Mouse (Mus musculus) cerebellum, postnatal 25 days (tissue): ENCODE data around the gene Zfp362.

ENCODE experiments used
- DNase-seq, 2 experiments: peaks; one replicate each; pipeline ENCODE4 v3.0.0; 2021; ENCODE audit warnings: mixed read lengths in 2 of 2

Zfp362 gene

DNA sequence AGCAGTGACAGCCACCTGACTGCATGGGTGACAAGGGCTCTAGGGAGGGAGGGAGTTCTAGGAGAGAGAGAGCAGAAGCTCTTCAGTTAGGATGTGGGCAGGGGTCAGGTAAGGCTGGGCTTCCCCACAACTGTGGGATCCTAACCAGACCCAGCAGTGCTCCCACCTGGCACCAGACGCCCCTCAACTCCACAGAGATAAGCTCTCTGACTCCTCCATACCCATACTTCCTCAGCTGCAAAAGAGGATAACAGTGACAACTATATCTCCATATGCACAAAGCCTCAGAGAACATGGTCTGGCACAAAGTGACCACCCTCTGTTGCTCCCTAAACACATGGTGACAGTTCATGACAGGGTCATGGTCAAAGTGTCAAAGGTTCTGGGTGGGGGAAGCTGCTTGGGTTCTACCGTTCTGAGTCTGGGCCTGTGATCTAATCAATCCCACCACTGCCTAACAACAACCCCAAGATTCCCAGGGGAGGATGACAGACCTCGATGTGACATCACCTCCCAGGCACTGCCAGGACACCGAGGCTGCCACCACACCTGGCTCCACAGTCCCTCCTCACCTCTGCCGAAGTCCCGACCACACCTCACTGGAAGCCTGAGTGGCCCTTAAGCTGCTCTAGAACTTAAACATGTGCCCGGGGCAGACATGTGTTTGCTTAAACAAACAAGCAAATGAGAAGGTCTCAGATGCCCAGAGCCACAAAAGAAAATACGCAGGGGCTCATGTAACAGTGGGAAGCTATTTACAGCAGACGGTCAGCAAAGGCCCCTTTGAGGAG is 4.0 kb downstream of the Zfp362 start:
- DNase-seq = no peak

DNA sequence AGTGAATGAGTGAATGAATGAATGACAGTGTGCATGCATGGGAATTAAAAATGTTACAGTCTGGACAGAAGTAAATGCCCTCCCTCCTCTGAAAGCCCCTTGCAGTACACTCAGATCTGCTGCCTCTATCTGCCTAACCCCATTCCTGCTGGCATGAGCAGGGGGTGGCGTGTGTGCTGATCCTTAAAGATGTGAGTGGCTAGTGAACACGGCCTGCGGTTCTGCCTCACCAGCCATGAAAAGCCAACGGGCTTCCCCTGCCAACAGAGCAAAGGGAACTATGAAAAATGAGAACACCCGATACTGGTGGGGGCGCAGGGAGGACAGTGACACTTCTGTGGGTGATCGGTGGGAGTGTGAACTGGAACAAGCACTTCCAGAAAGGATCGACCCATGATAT is 9.1 kb downstream of the Zfp362 start:
- DNase-seq = no peak

DNA sequence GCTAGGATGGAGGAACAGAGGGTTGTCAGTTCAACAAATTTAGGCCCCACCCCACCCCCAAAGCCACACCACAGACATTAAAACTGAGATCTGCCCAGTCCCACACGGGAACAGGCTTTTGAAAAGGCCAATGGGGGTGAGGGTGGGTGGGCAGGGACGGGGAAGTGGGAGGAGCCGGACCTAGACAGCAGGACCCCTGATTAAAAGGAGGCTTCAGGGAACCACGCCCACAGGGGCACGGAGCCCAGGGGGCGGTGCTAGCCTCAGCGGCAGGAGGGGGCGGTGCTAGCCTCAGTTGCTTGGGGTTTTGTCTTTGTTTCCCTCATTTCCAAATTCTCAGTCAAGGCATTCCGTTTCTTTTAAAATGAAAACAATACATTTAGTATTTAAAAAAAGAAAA is 10.2 kb downstream of the Zfp362 start:
- DNase-seq = peak in 1 of 2 experiments; percentile 44

DNA sequence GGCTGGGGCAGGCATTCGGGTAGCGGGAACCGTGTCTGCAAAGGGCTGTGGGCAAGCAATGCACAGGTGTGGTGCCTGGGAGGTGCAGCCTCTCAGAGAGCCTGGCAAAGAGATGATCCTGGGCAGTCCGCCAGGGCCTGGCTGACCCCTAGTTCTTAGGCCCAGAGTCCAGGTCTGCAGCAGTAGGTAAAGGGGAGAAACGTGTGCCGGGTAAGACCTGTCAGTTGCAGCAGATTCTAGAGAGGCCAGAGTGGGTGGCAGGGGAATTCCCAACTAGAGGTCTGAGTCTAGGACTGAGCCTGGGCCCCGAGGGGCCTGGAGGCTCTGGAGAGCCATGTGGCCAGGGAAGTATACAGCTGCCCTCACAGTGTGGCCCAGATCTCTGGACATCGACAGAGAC is 11.6 kb downstream of the Zfp362 start:
- DNase-seq = peak; percentile 56 to 75

DNA sequence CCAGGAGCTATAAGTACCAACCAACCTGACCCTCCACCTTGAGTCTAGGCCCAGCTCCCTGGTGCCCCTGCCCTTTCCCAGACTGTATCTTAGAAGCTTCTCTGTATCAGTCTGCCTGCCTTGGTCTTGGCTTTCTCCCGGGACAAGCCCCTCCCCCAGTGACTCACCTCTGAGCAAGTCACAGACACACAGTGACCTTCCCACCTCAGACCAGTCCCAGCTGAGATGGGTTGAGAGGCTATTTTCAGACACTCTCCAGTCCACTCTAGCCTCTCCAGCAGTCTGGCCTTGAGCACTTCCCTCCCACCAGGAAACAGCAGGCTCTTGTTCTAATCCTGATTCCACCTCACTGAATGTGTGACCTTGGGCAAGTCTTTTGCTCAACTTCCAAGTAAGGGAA is 12.1 kb downstream of the Zfp362 start:
- peak in 1 of 2 experiments; percentile 14 for DNase-seq

DNA sequence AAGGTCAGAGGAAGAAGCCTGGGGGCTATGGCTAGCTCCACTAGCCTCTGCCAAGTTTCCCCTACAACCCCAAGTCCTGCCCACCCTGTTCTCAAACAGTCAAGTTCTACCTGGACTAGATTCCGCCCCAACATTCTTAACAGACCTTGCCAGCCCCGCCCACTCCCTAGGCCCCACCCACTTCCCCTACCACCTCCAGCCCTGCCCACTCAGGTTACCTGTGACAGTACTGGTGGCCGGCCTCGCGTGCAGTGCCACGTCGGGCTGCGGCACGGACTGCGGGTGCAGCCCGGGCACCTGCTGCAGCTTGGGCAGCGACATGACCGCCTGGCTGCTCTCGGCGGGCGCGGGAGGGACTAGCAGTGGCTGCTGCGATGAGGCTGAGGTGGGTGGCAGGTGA is 16.2 kb downstream of the Zfp362 start:
- no peak for DNase-seq

DNA sequence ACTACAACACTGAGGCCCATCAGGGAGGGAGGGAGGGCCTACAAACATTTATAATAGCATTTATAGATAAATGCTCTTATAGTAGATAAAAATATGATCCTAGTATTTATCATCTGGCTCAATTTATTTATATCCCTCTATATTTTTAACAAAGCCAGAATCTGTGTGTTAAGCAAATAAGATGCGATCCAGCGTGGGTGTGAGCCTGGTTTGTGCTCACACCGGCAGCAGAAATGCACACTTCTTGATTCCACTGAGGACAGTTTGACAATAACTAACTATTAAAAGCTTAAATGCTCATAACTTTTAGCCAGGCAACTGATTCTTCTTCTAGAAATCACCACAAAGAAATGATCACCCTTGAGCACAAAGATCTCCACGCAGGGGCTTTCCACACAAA is 17.7 kb downstream of the Zfp362 start:
- DNase-seq = no peak

DNA sequence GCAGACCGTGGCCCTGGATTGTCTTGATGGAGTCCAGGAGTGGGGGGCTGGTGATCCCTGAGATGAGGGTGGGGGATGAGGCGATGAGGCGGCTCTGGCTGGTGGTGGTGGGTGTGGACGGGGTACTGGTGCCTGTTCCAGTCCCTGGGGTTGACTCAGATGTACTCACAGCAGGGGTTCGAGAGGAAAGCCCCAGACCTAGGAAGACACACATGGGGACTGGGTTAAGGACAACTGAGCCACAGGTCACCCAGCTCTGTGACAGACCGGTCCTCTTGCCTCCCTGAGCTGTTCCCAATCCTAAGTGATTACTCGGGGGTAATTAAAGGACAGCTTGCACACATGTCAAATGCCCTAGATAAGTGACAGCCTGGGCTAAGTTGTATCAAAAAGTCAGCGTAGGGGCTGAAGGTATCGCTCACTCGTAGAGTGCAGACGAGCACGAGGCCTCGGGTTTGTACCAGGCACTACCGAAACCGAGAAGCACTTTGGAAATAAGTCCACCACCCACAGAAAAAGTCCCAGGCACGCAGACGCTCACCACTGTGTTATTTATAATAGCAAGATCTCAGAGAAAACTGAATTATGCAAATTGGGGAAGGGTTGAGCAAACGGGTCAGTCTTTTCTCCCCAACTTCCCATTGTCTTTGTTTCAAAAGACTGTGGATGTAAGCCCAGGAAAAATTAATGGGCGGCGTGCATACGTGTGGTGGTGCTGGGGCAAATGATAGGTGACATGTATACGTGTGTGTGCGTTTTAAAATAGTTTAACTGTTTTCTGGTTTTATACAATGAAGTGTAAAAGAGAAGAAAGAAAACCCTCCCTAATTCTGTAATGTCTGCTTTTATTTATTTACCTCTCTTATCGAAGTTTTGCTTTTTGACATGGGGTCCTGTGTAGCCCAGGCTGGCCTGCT is 18.6 kb downstream of the Zfp362 start:
- no peak for DNase-seq

DNA sequence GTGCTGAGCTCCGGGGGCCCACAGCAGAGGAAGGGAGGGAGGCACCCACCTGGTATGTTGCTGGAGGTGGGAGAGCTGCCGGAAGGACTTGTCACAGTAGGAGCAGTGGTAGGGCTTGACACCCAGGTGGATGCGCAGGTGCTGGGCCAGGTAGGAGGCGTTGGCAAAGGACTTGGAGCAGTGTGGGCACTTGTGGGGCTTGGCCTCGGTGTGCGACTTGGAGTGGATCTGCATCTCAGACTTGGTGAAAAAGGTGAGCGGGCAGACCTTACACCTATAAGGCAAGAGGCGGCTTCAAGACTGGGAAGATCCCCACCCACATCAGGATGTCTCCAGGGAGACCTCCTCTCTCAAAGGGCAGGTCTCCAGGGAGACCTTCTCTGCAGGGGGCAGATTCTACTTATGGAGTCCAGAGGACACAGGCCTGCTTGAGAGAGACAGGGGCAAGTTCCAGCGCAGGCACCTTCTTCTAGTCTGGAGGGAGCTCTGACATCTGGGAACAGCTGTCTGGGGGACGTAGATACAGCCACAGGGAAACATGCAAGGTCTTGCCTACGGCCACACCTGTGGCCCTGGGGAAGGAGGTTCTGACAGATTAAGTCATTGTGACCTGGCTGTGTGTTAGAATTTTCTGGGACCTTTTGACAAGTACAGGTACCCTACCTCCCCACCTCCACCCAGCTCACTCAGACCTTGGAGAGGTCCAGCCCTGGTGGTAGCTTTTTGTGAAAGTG is 19.8 kb downstream of the Zfp362 start:
- DNase-seq = no peak

DNA sequence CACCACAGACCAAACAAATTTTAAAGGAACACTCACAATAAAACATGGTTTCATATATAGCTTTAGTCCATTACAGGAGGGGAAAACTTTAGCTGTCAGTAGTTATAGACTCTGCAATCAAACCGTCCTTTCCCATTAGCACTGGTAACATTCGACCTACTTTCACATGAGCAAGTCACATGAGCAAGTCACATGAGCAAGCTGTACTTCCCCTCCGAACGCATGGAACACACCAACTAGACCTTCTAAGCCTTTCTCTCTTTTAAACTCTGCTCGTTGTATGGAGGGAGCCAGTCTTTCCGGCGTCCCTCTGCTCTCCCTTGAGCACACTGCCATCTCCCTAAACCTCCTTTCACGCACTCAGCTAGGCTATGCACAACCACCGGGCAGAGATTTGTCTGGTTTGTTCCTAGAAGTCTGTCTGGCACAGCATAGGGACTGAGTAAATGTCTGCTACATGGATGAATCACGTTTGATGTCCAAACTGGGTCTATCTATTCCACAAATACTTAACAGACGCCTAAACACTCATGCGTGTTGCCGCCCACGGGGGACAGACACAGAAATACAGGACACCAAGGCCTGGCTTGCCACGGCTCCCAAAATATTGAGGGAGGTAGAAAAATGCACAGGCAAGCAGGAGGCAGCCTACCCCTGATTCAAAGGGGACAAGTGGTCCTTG is 20.8 kb downstream of the Zfp362 start:
- no peak for DNase-seq

DNA sequence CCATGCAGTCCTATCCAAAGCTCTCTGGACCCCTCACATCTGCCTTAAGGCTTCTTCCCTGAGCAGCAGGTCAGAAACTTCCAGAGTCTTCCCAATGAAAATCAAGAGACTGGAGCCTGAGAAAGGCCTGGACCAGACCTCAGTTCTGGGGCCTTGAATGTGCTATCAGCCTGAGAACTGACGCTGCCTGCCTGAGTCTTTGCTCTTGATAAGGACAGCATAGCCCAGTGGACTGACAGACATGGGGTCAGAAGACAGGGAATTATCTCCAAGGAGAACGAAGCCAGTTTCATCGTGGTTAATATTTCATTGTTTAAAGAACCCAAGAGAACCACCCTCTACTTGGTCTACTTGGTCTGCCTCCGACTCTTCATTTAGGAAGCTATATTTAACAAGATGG is 23.2 kb downstream of the Zfp362 start:
- DNase-seq = no peak

DNA sequence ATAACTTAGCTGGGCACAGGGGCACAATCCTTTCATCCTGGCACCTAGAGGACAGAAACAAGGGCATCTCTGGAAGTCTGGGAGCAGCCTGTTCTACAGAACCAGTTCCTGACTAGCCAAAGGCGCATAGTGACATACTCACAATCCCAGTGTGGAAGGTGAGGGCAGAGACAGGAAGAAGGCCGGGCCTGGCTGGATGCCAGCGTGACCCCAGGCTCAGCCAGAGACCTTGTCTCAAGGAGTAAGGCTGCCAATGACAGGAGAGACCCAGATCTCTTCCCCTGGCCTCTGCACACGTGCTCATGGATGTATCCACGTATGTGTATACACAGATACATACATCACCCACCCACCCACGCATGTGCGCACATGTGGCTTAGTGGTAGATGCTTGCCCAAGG is 23.8 kb downstream of the Zfp362 start:
- DNase-seq = no peak

DNA sequence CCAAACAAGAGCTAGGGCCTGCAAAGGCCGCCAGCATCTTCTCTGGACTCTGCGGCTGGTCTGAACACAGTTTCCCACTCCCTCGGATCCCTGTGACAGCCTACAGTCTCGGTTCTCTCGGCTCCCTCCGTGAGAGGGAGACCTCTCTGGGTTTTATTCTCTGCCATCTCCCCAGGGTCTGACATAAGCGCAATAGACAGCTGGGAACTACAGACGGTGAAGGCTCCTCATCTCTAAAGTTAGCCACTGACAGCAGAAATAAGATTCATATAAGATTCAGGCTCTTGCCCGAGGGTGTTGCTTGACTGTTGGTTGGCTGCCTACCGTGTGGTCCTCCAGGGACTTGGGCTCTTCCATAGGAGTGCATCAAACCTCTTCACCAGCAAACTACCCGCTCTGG is 28.3 kb downstream of the Zfp362 start:
- no peak for DNase-seq

DNA sequence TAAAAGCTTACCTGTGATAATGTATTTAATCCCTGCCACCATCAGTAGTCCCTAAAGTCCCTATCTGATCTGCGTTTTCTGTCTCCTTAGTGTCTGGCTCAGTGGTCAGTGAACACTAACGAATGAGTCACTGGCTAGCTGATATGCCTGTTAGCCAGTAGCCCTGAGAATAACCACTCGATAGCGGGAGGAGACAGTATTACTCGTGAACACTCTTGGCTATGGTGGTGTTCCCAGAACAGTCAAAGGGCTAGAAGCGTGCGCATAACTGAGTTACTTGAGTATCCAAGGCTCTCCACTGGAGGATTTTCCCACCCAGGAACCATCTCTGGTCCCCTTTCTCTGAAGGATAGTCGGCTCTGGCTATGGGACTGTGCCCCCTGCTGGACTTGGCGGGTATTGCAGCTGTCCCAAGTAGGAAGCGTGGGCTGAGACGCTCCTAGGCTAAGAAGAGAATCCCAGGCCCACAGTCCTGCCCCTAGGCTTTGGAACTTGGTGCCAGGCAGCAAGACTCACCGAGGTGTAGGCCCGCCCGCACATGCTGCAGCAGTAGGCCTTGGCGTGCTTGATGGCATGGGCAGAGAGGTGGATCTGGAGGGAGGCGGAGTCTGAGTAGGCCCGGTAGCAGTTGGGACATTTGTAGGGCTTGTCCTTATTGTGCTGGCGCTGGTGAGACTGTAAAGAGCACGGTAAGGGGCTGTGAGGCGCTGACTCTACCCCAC is 29.1 kb downstream of the Zfp362 start:
- peak; percentile 91 to 92 for DNase-seq

DNA sequence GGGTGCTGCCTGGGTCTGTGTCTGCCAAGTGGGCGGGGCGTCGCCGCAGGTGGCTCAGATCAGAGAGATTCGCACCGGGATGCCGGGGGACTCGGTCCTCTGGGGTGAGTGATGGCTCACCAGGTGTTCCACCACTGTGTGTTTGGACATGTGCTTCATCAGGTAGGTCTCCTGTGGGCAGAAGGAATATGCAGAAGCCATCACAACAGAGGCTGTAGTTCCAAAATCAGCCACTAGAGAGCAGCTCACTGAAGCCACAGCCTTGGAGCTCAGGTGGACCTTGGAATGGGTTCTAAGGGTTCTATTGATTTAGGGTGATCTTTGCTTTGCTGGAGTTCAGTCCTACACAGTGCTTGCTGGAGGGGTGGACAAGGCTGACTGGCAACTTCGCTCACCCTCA is 31.4 kb downstream of the Zfp362 start:
- DNase-seq = peak; percentile 73 to 80

DNA sequence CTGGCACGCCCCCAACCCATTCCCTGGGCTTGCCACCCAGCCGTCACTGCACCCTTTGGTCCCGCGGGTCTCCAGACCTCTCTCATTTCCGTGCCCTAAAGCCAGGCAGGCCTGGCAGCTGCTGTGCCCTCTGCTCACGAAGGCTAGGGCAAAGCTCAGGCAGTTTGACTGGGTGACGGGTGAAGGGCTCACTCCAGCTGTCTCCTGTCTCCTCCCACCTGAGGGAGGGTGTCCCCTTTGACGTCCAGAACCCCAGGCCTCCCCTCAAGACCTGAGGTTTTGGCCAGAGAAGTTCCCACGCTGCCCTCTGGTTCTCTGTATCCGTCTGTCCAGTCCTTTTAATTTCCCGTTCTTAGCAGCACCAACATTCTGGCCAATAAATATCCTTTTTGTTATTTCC is 32.0 kb downstream of the Zfp362 start:
- no peak for DNase-seq

DNA sequence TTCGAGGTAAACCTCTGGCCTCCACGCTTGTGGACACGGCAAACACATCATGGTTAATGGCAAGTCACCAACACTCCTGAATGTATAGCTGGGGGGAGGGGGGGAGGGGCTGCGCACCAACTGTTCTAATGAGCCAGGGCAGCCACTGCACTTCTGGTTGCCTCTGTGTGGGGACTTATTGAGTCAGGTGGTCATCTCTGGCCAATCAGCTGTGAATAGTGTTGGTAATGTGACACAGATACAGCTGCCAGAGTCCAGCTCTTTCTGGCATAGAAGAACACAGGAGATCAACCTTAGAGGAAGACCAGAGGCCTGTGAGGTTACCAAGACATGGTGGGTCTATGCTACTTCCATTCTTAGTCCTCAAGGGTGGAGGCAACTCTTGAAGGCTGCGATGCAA is 35.1 kb downstream of the Zfp362 start:
- DNase-seq = no peak

DNA sequence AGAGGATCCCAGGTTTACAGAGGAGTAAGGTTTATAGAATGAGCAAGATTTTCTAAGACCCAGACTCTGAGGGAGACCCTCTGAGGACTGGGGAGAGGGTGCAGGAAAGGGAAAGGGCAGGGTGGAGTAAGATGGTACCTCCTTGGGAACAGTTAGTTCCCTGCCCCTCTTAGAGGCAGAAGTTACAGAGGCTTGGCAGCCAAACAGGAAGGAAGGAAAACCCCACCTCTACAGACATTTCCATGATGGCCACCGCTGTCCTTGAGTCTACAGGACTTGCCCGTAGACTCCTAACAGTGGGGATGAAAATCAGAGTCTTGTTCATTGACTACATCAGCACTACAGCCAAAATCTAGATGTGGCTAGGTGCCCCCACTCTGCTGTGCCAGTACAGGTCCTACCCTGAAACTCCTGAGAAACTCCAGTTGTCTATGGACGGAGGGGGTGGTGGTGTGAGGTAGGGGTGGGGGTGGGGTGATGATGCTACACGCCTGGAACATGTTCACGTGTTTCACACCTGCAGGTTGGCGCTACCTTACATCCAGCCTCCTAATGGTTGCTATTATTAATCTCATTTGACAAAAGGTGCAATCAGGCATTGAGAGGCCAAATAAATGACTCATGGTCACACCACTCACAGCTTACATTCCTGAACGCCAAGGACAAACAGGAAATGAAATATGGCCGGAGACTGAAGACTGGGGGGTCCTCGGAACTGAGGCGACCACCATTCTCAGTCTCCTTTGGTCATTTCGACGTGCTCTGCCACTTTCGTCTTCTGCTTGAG is 36.1 kb downstream of the Zfp362 start:
- no peak for DNase-seq

DNA sequence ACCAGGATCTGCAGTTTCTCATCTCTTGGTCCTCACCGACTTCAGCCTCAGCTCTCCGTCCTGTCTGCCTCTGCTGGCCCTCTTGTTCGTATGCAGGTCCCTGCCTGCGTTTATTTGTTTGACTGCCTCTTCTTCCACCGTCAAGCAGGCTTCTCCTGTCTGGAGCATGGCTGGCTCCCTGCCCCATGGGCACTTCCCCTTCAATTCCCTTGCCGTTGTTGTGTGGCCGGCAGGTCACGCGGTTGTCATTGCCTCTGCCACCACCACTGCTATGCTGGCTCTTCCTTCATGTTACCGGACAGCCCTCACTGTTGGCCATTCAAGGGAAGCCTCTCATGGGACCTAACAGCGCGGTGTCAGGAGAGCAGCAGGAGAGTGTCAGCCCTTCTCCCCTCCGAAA is 37.7 kb downstream of the Zfp362 start:
- no peak for DNase-seq

DNA sequence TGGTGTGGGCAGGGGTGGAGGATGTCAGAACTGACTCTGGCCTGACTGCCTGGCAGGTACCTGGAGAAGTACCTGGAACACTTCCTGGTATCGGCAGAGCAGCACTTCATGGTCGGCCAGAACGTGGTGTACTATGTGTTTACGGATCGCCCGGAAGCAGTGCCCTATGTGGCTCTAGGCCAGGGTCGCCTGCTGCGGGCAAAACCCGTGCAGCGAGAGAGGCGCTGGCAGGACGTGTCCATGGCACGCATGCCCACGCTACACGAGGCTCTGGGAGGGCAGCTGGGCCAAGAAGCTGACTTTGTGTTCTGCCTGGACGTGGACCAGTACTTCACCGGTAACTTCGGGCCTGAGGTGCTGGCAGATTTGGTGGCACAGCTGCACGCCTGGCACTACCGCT is 38.9 kb downstream of the Zfp362 start:
- DNase-seq = peak; percentile 53 to 58

DNA sequence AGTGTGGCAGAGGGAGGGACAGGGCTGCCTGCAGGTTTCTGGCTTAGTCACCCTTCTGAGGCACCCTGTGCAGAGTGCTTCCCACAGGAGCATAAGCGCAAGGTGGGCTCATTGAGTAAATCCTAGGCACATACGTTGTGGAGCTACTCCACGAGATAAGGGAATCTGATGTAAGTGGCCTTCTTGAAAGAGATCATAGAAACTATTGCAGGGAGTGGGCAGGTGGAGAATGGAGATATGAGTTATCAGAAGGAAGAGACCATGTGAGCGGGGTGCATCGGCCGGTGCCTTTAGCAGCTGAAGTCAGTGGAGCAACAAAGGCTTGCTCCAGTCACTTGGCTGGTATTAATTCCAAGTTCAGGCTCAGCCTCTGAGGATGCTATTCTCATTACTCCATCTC is 45.8 kb downstream of the Zfp362 start:
- DNase-seq = peak in 1 of 2 experiments; percentile 10
